Mouse (Mus musculus): ENCODE data around the gene Mfsd4b5.
A peak's percentile ranks its signal among the peaks of the same experiment; 100 is the strongest.
"Not testable (repeated sequence)": the region's sequence is repeated elsewhere in the genome, so short reads cannot be mapped to it uniquely, and the experiment has no call there.

The Mfsd4b5 gene

DNA sequence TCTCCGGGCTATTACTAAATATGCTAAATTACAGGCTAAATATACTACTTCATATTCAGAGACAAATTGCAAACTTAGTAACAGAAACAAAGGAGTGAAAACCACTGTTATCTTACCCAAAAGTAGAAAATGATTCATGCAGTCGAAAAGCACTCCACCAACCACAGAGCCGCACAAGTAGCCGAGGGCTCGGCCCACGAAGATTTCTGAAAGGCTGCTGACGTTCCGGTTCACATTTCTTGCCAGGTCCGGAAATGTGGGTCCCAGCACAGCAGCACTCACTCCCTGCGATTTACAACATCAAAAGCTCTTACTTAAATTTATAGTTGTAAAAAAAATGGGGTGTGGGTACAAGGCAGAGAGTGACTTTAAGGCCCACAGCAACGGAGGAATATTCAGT is 11.5 kb downstream of the Mfsd4b5 start:
- no peak for DNase-seq (ENCODE audit: extremely low read depth, low read depth, low spot score)

DNA sequence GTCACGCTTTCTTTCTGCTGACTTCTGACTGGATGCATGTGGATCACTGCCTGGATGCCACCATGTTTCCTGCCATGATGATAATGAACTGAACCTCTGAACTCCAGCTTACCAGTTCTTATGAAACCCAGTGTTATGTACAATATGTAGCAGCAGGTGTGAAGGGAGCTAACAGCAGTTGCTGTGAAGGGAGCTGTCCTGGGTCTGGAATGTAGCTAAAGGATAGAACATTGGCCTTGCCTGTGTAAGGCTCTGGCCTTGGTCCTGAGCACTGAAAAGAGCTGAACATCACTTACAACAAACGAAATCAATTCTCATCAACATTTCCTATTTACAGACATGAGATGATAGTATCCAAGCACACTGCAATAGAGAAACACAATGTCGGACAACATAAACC is 18.9 kb downstream of the Mfsd4b5 start:
- DNase-seq (ENCODE audit: extremely low read depth, low read depth, low spot score): no peak

DNA sequence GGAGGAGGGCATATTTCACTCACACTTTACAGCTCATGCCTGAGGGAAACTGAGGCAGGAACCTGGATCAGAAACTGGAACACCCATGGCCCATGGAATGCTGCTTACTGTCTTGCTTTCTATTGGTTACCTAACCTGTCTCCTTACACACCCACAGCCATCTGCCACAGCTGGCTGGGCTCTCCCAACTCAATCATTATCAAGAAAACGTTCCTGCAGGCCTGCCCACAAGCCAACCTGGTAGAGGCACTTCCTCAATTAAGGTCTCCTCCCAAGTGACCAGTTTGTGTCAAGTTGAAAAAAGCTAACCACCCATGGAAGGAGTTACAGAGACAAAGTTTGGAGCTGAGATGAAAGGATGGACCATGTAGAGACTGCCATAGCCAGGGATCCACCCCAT is 24.5 kb downstream of the Mfsd4b5 start:
- no peak for DNase-seq (ENCODE audit: extremely low read depth, low read depth, low spot score)

DNA sequence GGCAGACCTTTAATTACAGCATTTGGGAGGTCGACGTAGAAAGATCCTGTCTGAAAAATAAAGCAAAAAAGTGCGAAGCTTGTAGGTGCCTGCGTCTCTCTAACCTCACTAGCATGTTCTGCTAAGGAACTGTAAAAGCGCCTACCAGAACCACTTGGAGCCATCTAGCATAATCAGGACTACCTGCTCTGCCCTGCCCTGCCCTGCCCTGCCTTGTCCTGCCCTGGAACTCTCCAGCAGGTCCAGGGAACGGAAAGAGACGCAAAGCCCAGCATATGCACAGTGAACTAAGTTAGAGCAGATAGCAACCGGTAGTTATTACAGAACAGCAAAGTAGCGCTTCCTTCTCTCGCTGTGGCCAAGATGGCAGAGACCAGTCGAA is 26.0 kb downstream of the Mfsd4b5 start:
- no peak for DNase-seq (ENCODE audit: extremely low read depth, low read depth, low spot score)

DNA sequence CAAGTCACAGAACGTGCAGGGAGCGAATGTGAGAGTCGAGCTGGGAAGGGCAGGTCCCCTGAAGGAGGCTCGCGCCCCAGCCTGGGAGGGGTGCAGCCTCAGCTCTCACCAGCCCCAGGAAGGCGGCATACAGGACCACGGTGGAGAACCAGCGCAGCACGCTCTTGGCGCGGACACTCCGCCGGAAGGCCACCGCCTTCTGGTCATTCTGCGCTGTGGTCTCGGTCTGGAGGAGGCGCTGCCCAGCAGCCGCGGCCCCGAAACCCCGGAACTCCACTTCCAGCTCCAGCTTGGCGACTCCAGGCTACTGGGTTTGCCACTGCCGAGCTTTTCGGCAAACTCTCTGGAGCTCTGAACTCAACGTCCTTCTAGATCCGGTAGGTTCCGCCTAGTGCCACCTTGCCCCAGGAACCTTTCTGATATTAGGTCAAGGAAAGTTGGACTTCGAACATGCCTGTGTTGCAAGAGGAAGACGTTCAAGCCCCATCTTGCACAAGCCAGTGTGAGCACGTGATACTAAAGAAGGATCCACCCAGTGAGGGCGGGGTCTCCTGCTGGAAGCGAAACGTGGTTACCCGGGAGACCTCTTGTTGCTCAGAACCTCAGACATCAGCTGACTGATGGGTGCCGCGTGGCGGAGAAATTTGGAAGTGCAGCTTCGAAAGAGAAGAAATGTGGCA is 26.5 kb downstream of the Mfsd4b5 start, which contains the start of gene Mfsd4b3:
Mfsd4b3 (minus strand) TSS at position 393 of the 680 bp plus-strand sequence.
- peak; percentile 94 for DNase-seq (ENCODE audit: extremely low read depth, low read depth, low spot score)

DNA sequence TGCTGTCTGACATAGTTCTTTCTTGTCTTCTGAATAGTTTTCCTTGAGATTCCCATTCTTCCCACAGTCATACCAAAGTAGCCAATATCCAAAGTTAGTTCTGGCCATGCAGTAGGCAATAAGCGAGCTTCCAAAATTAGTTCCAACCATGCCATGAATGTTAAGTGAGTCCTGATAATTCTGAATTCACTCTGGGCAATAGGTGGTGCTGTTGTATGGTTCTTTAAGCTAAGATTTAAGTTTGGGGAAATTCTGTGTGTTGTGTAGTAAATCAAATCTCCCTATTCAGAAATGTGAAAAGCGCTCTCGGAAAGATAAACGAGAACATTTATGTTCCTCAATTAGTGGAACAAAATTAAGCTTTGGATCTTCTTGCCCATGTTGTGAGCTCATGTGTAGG is 28.2 kb downstream of the Mfsd4b5 start:
- no peak for DNase-seq (ENCODE audit: extremely low read depth, low read depth, low spot score)

DNA sequence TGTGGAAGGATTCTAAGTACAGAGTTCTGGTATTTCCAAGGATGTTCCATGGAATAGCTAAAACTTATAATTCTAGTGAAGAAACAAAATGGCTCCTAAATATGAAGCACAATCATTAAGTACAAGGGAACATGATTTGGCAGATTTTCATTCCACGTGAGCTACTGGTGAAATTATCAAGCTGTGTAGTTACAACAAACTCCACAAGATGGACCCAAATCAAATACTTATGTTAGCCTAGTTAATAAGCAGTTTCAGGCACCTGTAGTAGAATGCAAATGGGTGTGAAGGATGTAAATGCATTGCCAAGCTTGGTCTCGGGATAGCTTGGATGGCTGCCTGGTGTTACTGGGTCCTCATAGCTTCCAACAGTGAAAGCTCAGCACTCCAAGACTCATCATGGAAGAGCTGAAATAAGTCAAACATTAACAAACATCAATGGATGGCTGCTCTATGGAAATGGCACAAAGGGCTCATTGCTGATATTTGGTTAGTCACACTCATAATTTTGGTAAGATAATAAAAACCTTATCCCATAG is 30.0 kb downstream of the Mfsd4b5 start:
- DNase-seq (ENCODE audit: extremely low read depth, low read depth, low spot score): no peak

DNA sequence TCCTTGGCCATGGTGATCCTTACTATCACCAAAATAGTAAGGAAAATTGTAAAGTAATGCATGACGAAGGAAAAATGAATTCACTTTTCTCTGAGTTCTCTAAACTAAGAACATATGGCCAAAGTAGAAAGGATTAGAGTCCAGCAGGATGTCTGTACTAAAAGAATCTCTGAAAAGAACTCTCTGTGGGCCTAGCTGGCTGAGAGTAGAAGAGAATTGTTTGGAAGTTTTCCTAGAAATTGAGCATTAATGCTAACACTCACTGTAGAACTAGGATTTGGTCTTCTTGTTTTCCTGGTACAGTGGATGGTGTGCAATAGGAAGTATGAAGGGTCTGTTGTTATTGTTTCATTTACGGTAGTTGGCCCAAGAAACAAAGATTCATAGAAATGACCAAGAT is 31.3 kb downstream of the Mfsd4b5 start:
- DNase-seq (ENCODE audit: extremely low read depth, low read depth, low spot score): no peak

DNA sequence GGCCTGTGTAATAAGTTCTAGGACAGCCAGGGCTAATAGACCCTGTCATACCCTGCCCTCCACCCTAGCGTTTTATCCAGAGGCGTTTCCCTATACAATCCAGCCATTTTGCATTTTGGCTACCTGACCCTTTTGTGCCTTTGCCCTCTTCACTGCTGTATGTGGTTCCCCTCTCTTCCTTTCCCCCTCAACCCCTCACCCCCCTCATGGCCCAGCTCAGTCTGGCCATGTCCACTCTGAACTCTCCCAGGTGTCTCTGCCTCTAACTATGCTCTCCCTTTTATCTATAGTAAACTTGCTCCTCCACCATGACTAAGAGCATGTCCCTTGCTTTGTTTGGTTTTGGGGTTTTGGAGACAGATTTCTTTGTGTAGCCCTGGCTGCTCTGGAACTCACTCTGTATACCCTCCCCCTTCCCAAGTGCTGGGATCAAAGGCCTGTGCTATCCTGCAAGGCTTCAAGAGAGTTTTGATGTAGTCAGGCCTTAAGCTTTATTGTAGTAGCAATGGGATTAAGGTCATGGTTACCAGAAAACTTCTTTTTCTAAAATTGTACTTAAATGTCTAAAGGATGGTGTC is 37.0 kb downstream of the Mfsd4b5 start:
- no peak for DNase-seq (ENCODE audit: extremely low read depth, low read depth, low spot score)

DNA sequence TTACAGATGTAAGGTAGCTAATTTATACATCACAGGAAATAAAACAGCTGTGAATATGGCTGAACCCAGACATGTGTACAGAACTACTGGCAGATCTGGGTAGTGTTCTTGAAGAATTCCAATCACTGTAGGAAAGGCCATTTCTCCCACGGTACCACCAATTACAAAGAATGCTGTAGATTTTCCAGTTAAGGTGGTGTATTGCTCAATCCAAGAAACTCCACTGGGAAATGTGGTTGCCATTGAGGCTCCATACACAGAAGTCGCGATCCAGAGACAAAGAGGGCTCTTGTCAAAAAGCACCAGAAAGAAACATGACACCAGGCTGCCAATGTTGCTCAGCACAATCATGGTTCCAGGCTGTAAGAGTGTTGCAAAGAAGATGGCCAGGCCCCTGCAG is 39.3 kb downstream of the Mfsd4b5 start:
- DNase-seq (ENCODE audit: extremely low read depth, low read depth, low spot score): not testable (repeated sequence)

DNA sequence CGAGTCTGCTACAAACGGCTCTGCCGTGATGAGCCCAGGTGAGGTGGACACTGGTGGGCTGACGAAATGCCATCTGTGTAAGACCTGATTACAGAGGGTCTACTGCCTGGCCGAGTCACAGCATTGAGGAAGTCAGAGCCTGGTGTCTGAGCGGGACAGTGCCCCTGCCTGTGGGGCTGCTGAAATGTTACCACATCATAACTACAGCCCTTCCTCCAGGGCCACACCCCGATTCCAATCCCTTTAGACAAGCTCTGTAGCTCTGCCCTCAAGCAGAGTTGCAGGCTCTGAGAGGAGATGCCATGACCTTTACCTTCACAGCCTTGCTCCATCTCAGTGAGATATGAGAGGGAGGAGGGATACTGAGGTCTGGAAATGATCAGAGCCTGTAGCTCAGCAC is 49.9 kb downstream of the Mfsd4b5 start:
- DNase-seq (ENCODE audit: extremely low read depth, low read depth, low spot score): no peak

DNA sequence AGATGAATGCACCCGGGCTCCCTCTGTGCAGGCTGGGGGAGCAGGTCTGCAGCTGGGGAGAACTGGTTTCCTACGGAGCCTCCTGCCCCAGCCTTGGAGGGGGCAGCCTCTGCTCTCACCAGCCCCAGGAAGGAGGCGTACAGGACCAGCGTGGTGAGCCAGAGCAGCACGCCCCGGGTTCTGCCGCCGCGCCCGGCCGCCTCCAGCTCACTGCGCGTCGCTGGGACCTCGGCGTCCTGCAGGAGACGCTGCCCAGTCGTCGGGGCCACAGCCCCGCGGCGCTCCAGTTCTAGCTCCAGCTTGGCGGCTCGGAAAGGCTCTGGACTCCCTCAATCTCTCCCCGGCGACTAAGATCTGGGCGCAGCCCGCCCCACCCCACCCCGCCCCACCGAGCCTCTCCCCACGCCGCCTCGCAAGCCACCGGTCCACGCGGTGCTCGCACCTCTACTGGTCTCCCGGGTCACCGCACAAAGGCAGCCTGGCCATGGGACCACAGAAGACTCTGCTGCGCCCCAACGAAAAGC is 59.8 kb downstream of the Mfsd4b5 start, which contains the start of gene Mfsd4b2:
Mfsd4b2 (minus strand) TSS at position 308 of the 524 bp plus-strand sequence.
- no peak for DNase-seq (ENCODE audit: extremely low read depth, low read depth, low spot score)

DNA sequence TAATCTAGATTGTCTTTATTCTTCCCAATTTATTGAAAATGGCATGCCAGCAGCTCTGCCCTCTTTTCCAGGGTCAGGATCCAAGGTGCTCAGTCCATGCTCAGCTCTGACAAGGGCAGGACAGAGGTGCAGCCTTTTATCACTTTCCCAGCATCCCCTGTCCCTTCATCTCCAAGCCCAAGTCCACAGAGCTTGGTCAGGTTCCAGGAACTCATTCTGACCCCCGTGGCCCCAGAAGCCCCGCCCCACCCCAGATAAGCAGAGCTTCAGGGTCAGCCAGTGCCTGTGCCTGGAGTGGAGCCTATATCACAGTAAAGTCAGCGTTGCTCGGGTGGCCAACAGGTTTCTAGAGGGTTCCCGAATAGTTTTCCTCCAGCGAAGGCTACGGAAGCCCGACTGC is 61.9 kb downstream of the Mfsd4b5 start:
- not testable (repeated sequence) for DNase-seq (ENCODE audit: extremely low read depth, low read depth, low spot score)

DNA sequence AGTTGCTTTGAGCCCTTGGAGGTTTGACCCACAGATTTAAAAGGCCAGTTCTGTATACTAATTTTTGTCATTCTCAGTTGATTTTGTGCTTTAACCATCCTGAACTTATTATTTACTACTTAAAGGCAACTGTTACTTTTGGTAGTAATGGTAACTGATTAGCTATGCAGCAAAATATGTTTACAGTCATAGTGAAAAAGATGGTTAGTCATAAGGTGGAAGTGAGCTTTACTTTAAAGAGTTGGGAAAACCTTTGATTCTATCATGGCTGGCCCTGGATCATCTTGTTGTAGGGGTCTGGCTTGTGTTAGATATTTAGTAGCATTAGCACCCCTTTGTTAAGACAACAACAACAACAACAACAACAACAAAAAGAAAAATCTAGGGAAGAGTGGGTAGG is 73.8 kb downstream of the Mfsd4b5 start:
- DNase-seq (ENCODE audit: extremely low read depth, low read depth, low spot score): no peak

DNA sequence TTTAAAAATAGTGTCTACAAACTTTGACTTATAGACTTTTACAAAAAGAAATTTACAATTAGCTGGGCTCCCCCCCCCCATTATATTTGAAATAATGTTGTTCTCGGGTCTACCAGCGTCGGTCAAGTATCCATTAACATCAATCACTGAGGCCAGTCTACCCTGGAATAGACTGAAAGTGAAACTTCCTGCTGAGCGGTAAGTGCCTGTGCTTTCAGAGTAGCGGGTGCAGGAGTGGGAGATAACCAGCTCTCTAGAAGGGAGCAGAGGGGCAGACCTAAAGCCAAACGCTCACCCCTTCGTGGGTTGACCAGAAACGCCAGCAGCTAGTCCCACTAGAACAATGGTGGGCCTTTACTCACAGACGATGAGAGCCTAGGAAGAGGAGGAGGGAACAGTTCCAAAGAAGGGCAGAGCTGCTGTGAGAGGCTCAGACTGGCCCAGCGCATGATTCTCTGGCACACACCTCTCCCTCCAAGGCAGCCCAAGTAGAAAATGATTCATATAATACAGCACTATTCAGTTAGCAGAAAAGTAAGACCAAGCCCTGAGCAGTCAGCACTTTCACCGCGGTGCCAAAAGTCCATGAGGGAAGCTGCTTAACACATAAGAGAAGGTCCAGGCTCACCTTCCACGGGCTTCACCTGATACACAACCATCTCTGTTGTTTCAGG is 77.5 kb downstream of the Mfsd4b5 start:
- no peak for DNase-seq (ENCODE audit: extremely low read depth, low read depth, low spot score)

All from fat pad, adult 2 months (tissue).